Mouse (Mus musculus): ENCODE results near the gene Plek. TPM values are rescaled to one million over a fixed set of nuclear protein-coding genes. Genes with fewer than 3 reads are reported as not detected.

The Plek gene
- total RNA-seq, 2 experiments from 2014 or later, result 3.6 to 5.6 TPM

GRCm38 (mm10) chr11:17000353-17001334 is 51.5 kb downstream of the Plek start:
- DNase-seq, result peak; percentile 17 to 49

- DNase-seq, result no peak
These were observed 52.2 kb downstream of the Plek start for GRCm38 (mm10) chr11:16999933-17000332.

- no peak for DNase-seq
These were observed 52.8 kb downstream of the Plek start for GRCm38 (mm10) chr11:16999387-16999786.

GRCm38 (mm10) chr11:16997465-16997864 is 54.7 kb downstream of the Plek start:
- DNase-seq, result no peak

- no peak for DNase-seq
These were observed 55.4 kb downstream of the Plek start for GRCm38 (mm10) chr11:16996818-16997217.

- no peak for DNase-seq
These were observed 59.3 kb downstream of the Plek start for GRCm38 (mm10) chr11:16992880-16993279.

GRCm38 (mm10) chr11:16989885-16990284 is 62.3 kb downstream of the Plek start:
- no peak for DNase-seq

- no peak for DNase-seq
These were observed 64.3 kb downstream of the Plek start for GRCm38 (mm10) chr11:16987745-16988328.

- DNase-seq, result no peak
These were observed 65.5 kb downstream of the Plek start for GRCm38 (mm10) chr11:16986550-16987187.

- DNase-seq, result peak in 1 of 2 experiments; percentile 18
These were observed 73.9 kb downstream of the Plek start for GRCm38 (mm10) chr11:16978161-16978707.

- peak; percentile 14 to 30 for DNase-seq
These were observed 74.6 kb downstream of the Plek start for GRCm38 (mm10) chr11:16977611-16978010.

- peak; percentile 32 to 54 for DNase-seq
These were observed 75.2 kb downstream of the Plek start for GRCm38 (mm10) chr11:16976937-16977336.

- no peak for DNase-seq
These were observed 79.1 kb downstream of the Plek start for GRCm38 (mm10) chr11:16973086-16973485.

- no peak for DNase-seq
These were observed 80.2 kb downstream of the Plek start for GRCm38 (mm10) chr11:16972027-16972426.

- DNase-seq, result no peak
These were observed 82.5 kb downstream of the Plek start for GRCm38 (mm10) chr11:16969650-16970049.

GRCm38 (mm10) chr11:16967806-16968205 is 84.4 kb downstream of the Plek start:
- DNase-seq, result peak; percentile 37 to 42

- DNase-seq, result no peak
These were observed 93.7 kb downstream of the Plek start for GRCm38 (mm10) chr11:16958520-16958919.

GRCm38 (mm10) chr11:16957030-16957429 is 95.2 kb downstream of the Plek start:
- no peak for DNase-seq

- DNase-seq, result no peak
These were observed 95.9 kb downstream of the Plek start for GRCm38 (mm10) chr11:16956115-16956862.

- no peak for DNase-seq
These were observed 100.5 kb downstream of the Plek start for GRCm38 (mm10) chr11:16951761-16952010.

GRCm38 (mm10) chr11:16950976-16951760 is 101.0 kb downstream of the Plek start, which contains the start of gene Fbxo48:
TSS of gene Fbxo48 (plus strand) at chr11:16951375.
- peak; percentile 98 to 99 for DNase-seq

Measured in heart, adult 18-20 months (tissue).